Mouse (Mus musculus): Measurements from ENCODE around the gene Fbl. TPM values are rescaled to one million over a fixed set of nuclear protein-coding genes. Genes with fewer than 3 reads are reported as not detected.

Gene Fbl
- total and polyA plus RNA-seq, 3 experiments, result 78.3 to 585 (median 148) TPM

DNA sequence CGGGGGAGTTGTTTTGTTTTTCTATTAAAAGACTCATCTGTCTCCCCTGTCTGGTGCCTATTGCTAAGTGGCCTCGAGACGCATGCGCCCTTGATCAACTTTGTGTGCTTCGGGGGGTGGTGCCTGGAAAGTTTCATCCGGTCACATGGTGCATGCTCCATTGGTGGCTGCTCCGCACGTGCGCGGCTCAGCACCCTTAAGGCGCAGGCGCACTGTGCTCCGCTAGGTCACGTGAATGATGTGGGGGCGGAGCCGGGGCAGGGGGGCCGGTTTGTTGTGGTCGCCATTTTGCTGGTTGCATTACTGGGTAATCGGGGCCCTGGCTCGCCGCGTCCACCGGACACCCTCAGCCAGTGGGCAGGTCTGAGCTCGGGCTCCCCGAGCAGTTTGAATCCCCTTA lies 9.7 kb downstream of the Fbl start, which contains the start of gene Dyrk1b:
Dyrk1b (plus strand) TSS at position 242 of the 400 bp plus-strand sequence.
- ATAC-seq (ENCODE audit: extremely low read depth, insufficient number of reproducible peaks, low FRiP score, poor library complexity, severe bottlenecking) (peak; percentile 74), DNase-seq (ENCODE audit: low spot score) (peak; percentile 89)
- peaks cover 47% of the 10 kb centered on the region for H3K4me1 ChIP-seq (ENCODE audit: insufficient read depth, low read depth, low read length)
- peak within 1 kb of the TSS; percentile 84 for H3K4me3 ChIP-seq (ENCODE audit: low read depth, low read length)
- H3K36me3 ChIP-seq (replicated peaks), result peaks cover 95% of the 10 kb centered on the region
- no peaks in the 10 kb centered on the region for H3K27me3 ChIP-seq (ENCODE audit: insufficient read depth, low read length)
- H3K9me3 ChIP-seq (replicated peaks), result no peaks in the 10 kb centered on the region
- TF ChIP-seq GATA2 (IDR thresholded peaks at IDR 0.05; ENCODE audit: borderline replicate concordance, low read depth, low read length) (no peak), TAL1 (conservative IDR thresholded peaks at IDR 0.05; ENCODE audit: low read depth, low read length) (no peak), GATA1 (IDR thresholded peaks at IDR 0.05; ENCODE audit: borderline replicate concordance, low read length) (no peak), POLR2AphosphoS5 (IDR thresholded peaks at IDR 0.05; ENCODE audit: insufficient replicate concordance, low read depth, low read length) (no peak), CTCF (IDR thresholded peaks at IDR 0.05; ENCODE audit: low read depth, low read length) (no peak)

- Histone ChIP-seq H3K4me1 (ENCODE audit: insufficient read depth, low read depth, low read length) (peaks cover 44% of the 10 kb centered on the region), H3K27me3 (ENCODE audit: insufficient read depth, low read length) (no peaks in the 10 kb centered on the region), H3K36me3 (replicated peaks) (peaks cover 95% of the 10 kb centered on the region), H3K9me3 (replicated peaks) (no peaks in the 10 kb centered on the region), H3K4me3 (ENCODE audit: low read depth, low read length) (peak overlapping the region; percentile 84)
- peak; percentile 86 for ATAC-seq (ENCODE audit: extremely low read depth, insufficient number of reproducible peaks, low FRiP score, poor library complexity, severe bottlenecking)
- TF ChIP-seq GATA2 (IDR thresholded peaks at IDR 0.05; ENCODE audit: borderline replicate concordance, low read depth, low read length), result no peak
- no peak for TF ChIP-seq POLR2AphosphoS5 (IDR thresholded peaks at IDR 0.05; ENCODE audit: insufficient replicate concordance, low read depth, low read length)
- DNase-seq (ENCODE audit: low spot score), result peak; percentile 97
Measured at GRCm38 (mm10) chr7:28179741-28180377, 10.3 kb downstream of the Fbl start.

DNA sequence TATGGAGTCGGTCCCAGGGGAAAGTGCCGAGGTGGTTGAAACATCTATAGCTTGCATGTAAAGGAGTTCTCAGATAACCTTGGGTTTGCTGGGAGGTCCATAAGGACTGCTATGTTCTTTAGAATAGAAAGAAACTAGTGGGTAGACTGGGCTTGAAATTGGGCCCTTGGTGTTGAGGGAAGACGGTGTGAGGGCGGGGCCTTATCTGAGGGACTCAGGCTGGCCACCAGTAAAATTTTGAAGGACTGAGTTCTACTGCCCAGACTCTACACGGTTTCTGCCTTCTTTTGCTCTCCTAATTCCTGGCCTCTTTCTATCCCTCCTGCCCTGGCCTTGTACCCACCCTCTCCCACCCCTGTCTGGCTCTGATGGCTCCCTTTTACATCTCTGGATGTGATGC lies 11.4 kb downstream of the Fbl start:
- ATAC-seq (ENCODE audit: extremely low read depth, insufficient number of reproducible peaks, low FRiP score, poor library complexity, severe bottlenecking) (no peak), DNase-seq (ENCODE audit: low spot score) (no peak)
- peaks cover 95% of the 10 kb centered on the region for H3K36me3 ChIP-seq (replicated peaks)
- no peaks in the 10 kb centered on the region for H3K27me3 ChIP-seq (ENCODE audit: insufficient read depth, low read length)
- peaks cover 45% of the 10 kb centered on the region for H3K4me1 ChIP-seq (ENCODE audit: insufficient read depth, low read depth, low read length)
- H3K9me3 ChIP-seq (replicated peaks), result no peaks in the 10 kb centered on the region
- TF ChIP-seq CTCF (IDR thresholded peaks at IDR 0.05; ENCODE audit: low read depth, low read length) (no peak), GATA1 (IDR thresholded peaks at IDR 0.05; ENCODE audit: borderline replicate concordance, low read length) (no peak), TAL1 (conservative IDR thresholded peaks at IDR 0.05; ENCODE audit: low read depth, low read length) (no peak), POLR2AphosphoS5 (IDR thresholded peaks at IDR 0.05; ENCODE audit: insufficient replicate concordance, low read depth, low read length) (no peak), GATA2 (IDR thresholded peaks at IDR 0.05; ENCODE audit: borderline replicate concordance, low read depth, low read length) (no peak)
- no peak overlapping the region; the same call in 1 of the 2 replicates for H3K4me3 ChIP-seq (ENCODE audit: low read depth, low read length)

- no peak for TF ChIP-seq GATA2 (IDR thresholded peaks at IDR 0.05; ENCODE audit: borderline replicate concordance, low read depth, low read length)
- no peak for TF ChIP-seq TAL1 (conservative IDR thresholded peaks at IDR 0.05; ENCODE audit: low read depth, low read length)
- no peak for TF ChIP-seq GATA1 (IDR thresholded peaks at IDR 0.05; ENCODE audit: borderline replicate concordance, low read length)
- no peak for TF ChIP-seq CTCF (IDR thresholded peaks at IDR 0.05; ENCODE audit: low read depth, low read length)
- TF ChIP-seq POLR2AphosphoS5 (IDR thresholded peaks at IDR 0.05; ENCODE audit: insufficient replicate concordance, low read depth, low read length), result no peak
- Histone ChIP-seq H3K9me3 (replicated peaks) (no peaks in the 10 kb centered on the region), H3K36me3 (replicated peaks) (peaks cover 95% of the 10 kb centered on the region), H3K4me1 (ENCODE audit: insufficient read depth, low read depth, low read length) (peaks cover 46% of the 10 kb centered on the region), H3K4me3 (ENCODE audit: low read depth, low read length) (no peak overlapping the region), H3K27me3 (ENCODE audit: insufficient read depth, low read length) (no peaks in the 10 kb centered on the region)
- ATAC-seq (ENCODE audit: extremely low read depth, insufficient number of reproducible peaks, low FRiP score, poor library complexity, severe bottlenecking) (no peak), DNase-seq (ENCODE audit: low spot score) (no peak)
Measured at GRCm38 (mm10) chr7:28181376-28181775, 11.9 kb downstream of the Fbl start.

DNA sequence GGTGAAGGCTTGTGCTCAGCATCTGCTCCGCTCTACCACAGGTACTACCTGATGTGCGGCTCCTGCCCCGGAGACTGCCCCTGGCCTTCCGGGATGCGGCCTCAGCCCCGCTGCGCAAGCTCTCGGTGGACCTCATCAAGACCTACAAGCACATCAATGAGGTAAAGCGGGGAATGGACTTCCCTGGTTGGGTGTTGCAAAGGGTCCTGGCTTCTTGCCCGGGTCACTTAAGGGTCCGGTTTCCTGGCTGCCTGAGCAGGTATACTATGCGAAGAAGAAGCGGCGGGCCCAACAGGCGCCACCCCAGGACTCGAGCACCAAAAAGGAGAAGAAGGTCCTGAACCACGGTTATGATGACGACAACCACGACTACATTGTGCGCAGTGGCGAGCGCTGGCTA lies 12.8 kb downstream of the Fbl start:
- ATAC-seq (ENCODE audit: extremely low read depth, insufficient number of reproducible peaks, low FRiP score, poor library complexity, severe bottlenecking) (no peak), DNase-seq (ENCODE audit: low spot score) (no peak)
- no peak for TF ChIP-seq GATA1 (IDR thresholded peaks at IDR 0.05; ENCODE audit: borderline replicate concordance, low read length)
- no peak for TF ChIP-seq CTCF (IDR thresholded peaks at IDR 0.05; ENCODE audit: low read depth, low read length)
- Histone ChIP-seq H3K4me1 (ENCODE audit: insufficient read depth, low read depth, low read length) (peaks cover 48% of the 10 kb centered on the region), H3K4me3 (ENCODE audit: low read depth, low read length) (no peak overlapping the region), H3K27me3 (ENCODE audit: insufficient read depth, low read length) (no peaks in the 10 kb centered on the region), H3K36me3 (replicated peaks) (peaks cover 95% of the 10 kb centered on the region), H3K9me3 (replicated peaks) (no peaks in the 10 kb centered on the region)

DNA sequence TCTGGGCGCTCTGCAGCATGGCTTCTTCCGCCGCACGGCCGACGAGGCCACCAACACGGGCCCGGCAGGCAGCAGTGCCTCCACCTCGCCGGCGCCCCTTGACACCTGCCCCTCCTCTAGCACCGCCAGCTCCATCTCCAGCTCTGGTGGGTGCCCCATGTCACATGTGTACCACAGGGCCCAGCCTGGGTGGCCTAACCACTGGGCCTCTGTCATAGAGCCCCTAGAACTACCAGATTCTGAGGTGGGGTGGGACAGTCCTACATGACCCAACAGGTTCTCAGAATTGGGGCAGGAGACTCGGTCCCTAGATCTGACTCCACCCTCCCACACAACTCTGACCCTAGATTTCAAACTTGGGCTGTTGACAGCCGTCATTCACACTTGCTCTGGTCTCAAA lies 16.4 kb downstream of the Fbl start:
- TF ChIP-seq GATA1 (IDR thresholded peaks at IDR 0.05; ENCODE audit: borderline replicate concordance, low read length) (no peak), GATA2 (IDR thresholded peaks at IDR 0.05; ENCODE audit: borderline replicate concordance, low read depth, low read length) (no peak), CTCF (IDR thresholded peaks at IDR 0.05; ENCODE audit: low read depth, low read length) (no peak)
- Histone ChIP-seq H3K4me1 (ENCODE audit: insufficient read depth, low read depth, low read length) (peaks cover 30% of the 10 kb centered on the region), H3K36me3 (replicated peaks) (peaks cover 100% of the 10 kb centered on the region), H3K27me3 (ENCODE audit: insufficient read depth, low read length) (no peaks in the 10 kb centered on the region), H3K4me3 (ENCODE audit: low read depth, low read length) (no peak overlapping the region), H3K9me3 (replicated peaks) (no peaks in the 10 kb centered on the region)
- DNase-seq (ENCODE audit: low spot score), result no peak
- no peak for ATAC-seq (ENCODE audit: extremely low read depth, insufficient number of reproducible peaks, low FRiP score, poor library complexity, severe bottlenecking)

DNA sequence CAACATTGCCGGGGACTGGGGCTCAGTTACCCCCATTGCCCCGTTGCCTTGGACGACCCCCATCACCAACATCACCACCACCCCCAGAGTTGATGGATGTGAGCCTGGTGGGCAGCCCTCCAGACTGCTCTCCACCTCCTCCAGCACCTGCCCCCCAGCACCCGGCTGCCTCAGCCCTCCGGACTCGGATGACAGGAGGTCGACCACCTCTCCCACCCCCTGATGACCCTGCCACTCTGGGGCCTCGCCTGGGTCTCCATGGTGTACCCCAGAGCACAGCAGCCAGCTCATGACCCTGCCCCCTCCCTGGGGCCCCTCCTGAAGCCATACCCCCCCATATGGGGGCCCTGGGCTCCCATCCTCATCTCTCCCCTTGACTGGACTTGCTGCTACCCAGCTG lies 17.1 kb downstream of the Fbl start:
- no peak for TF ChIP-seq POLR2AphosphoS5 (IDR thresholded peaks at IDR 0.05; ENCODE audit: insufficient replicate concordance, low read depth, low read length)
- TF ChIP-seq GATA1 (IDR thresholded peaks at IDR 0.05; ENCODE audit: borderline replicate concordance, low read length), result no peak
- no peak for TF ChIP-seq CTCF (IDR thresholded peaks at IDR 0.05; ENCODE audit: low read depth, low read length)
- no peak for TF ChIP-seq GATA2 (IDR thresholded peaks at IDR 0.05; ENCODE audit: borderline replicate concordance, low read depth, low read length)
- TF ChIP-seq TAL1 (conservative IDR thresholded peaks at IDR 0.05; ENCODE audit: low read depth, low read length), result no peak
- H3K27me3 ChIP-seq (ENCODE audit: insufficient read depth, low read length), result no peaks in the 10 kb centered on the region
- peaks cover 25% of the 10 kb centered on the region for H3K4me1 ChIP-seq (ENCODE audit: insufficient read depth, low read depth, low read length)
- no peak overlapping the region for H3K4me3 ChIP-seq (ENCODE audit: low read depth, low read length)
- ATAC-seq (ENCODE audit: extremely low read depth, insufficient number of reproducible peaks, low FRiP score, poor library complexity, severe bottlenecking), result no peak
- DNase-seq (ENCODE audit: low spot score), result no peak
- H3K9me3 ChIP-seq (replicated peaks), result no peaks in the 10 kb centered on the region
- H3K36me3 ChIP-seq (replicated peaks), result peaks cover 100% of the 10 kb centered on the region
